In genomic region chr5:123507936-123508723, GRCm38 (mm10) we compare ENCODE assay signal across 8 mouse cellular contexts. TPM values are rescaled to one million over a fixed set of nuclear protein-coding genes. Genes with fewer than 3 reads are reported as not detected.
DNase-seq lines count a peak whose midpoint lies in the region; ATAC-seq lines count a peak whose summit lies in the region.

No protein-coding gene starts in this region.

- no peaks in the 10 kb centered on the region for H3K27me3 ChIP-seq in hindbrain, embryonic 14.5 days (ENCODE audit: control insufficient read depth, insufficient read depth, low read length)

- H3K36me3 ChIP-seq in hindbrain, embryonic 14.5 days (replicated peaks; ENCODE audit: control insufficient read depth, insufficient read depth), result peaks cover 22% of the 10 kb centered on the region

- H3K9me3 ChIP-seq in hindbrain, embryonic 14.5 days (ENCODE audit: control insufficient read depth, low read length), result no peaks in the 10 kb centered on the region

- H3K4me3 ChIP-seq in hindbrain, embryonic 14.5 days (replicated peaks; ENCODE audit: low read length), result peak overlapping the region; percentile 56

- peaks cover 16% of the 10 kb centered on the region for H3K4me1 ChIP-seq in hindbrain, embryonic 14.5 days (replicated peaks; ENCODE audit: control insufficient read depth, insufficient read depth, low read length)

- WGBS in hindbrain, embryonic 14.5 days, result 1% methylated on average over 56 of the region's 59 CpGs

- no peak overlapping the region; the same call in 1 of the 2 replicates for H3K27ac ChIP-seq in hindbrain, embryonic 14.5 days

- ATAC-seq in hindbrain, embryonic 14.5 days (ENCODE audit: low FRiP score), result peak; percentile 87
- peak; percentile 75 for ATAC-seq in megakaryocyte, adult 5-6 weeks (ENCODE audit: poor library complexity, severe bottlenecking)

- DNase-seq in WW6 (ENCODE audit: low read depth, low spot score), result peak; percentile 88
- peak; percentile 76 to 83 for DNase-seq in cerebellum, postnatal 14 days
- peak; percentile 76 for DNase-seq in frontal cortex, postnatal 14 days (ENCODE audit: low spot score in 2 of 2)
- DNase-seq in hindbrain, embryonic 14.5 days (ENCODE audit: low spot score), result peak; percentile 88
- DNase-seq in left cerebral cortex, adult 18-20 months (ENCODE audit: low spot score in 2 of 2), result peak; percentile 73 to 80
- peak; percentile 93 to 94 for DNase-seq in right cerebral cortex, postnatal 10 days (ENCODE audit: low spot score in 2 of 2)
- DNase-seq in urinary bladder, postnatal 36 days (ENCODE audit: low spot score in 2 of 2), result peak; percentile 66 to 80

- H3K4me2 ChIP-seq in hindbrain, embryonic 14.5 days (replicated peaks), result peak overlapping the region; percentile 69

- peak overlapping the region; percentile 62 for H3K9ac ChIP-seq in hindbrain, embryonic 14.5 days

RNA-seq across cellular contexts. Expression of gene B3gnt4, which starts 2.1 kb away (rescaled TPM):
- 1.2 and 2.0 TPM in 2 replicates for polyA plus RNA-seq in hindbrain, embryonic 14.5 days (2014; fragmentation: Nextera tagmentation; extraction: Ambion mirVana)
- total RNA-seq in left cerebral cortex, adult 18-20 months (2021), result 1 to 10 TPM; 1.2 to 1.3 TPM
- not detected in 2 replicates for total RNA-seq in megakaryocyte, adult 5-6 weeks (2015)
- not detected in 2 replicates for total RNA-seq in megakaryocyte, adult 5-6 weeks (2017)

RNA-seq across cellular contexts. Expression of gene Diablo, which starts 15.8 kb away (rescaled TPM):
- polyA plus RNA-seq in hindbrain, embryonic 14.5 days (2014; fragmentation: Nextera tagmentation; extraction: Ambion mirVana), result 105 and 110 TPM in 2 replicates
- total RNA-seq in left cerebral cortex, adult 18-20 months (2021), result 10 to 100 TPM; 26.5 to 27.2 TPM
- total RNA-seq in megakaryocyte, adult 5-6 weeks (2015), result 18.1 and 19.6 TPM in 2 replicates
- 28.3 and 31.8 TPM in 2 replicates for total RNA-seq in megakaryocyte, adult 5-6 weeks (2017)

RNA-seq across cellular contexts. Expression of gene Gm49027, which starts 17.2 kb away (rescaled TPM):
- 0.67 and 0.74 TPM in 2 replicates for polyA plus RNA-seq in hindbrain, embryonic 14.5 days (2014; fragmentation: Nextera tagmentation; extraction: Ambion mirVana)
- total RNA-seq in left cerebral cortex, adult 18-20 months (2021), result 1 to 10 TPM; 4.9 to 5.0 TPM
- 0.09 TPM in 1 of 2 replicates, not detected in the other for total RNA-seq in megakaryocyte, adult 5-6 weeks (2015)
- not detected in 2 replicates for total RNA-seq in megakaryocyte, adult 5-6 weeks (2017)

RNA-seq across cellular contexts. Expression of gene Il31, which starts 18.8 kb away (rescaled TPM):
- polyA plus RNA-seq in hindbrain, embryonic 14.5 days (2014; fragmentation: Nextera tagmentation; extraction: Ambion mirVana), result not detected in 2 replicates
- not detected for total RNA-seq in left cerebral cortex, adult 18-20 months (2021)
- total RNA-seq in megakaryocyte, adult 5-6 weeks (2015), result not detected in 2 replicates
- not detected in 2 replicates for total RNA-seq in megakaryocyte, adult 5-6 weeks (2017)

RNA-seq across cellular contexts. Expression of gene Lrrc43, which starts 19.0 kb away (rescaled TPM):
- polyA plus RNA-seq in hindbrain, embryonic 14.5 days (2014; fragmentation: Nextera tagmentation; extraction: Ambion mirVana), result 0.43 and 0.89 TPM in 2 replicates
- total RNA-seq in left cerebral cortex, adult 18-20 months (2021), result under 1 TPM; 0.33 to 0.40 TPM
- total RNA-seq in megakaryocyte, adult 5-6 weeks (2015), result not detected in 2 replicates
- total RNA-seq in megakaryocyte, adult 5-6 weeks (2017), result not detected in 2 replicates

Comparison
In these comparisons a context has a peak if more than half of its experiments do, and no peak if none do; other contexts are left out.
1. RNA of gene Gm49027, which starts 17.2 kb away (total RNA-seq): 4.9 to 5.0 TPM in left cerebral cortex, adult 18-20 months; 0.09 TPM in megakaryocyte, adult 5-6 weeks; every median in the first group is over 4 times any median in the second.
2. Peak in every context shown above with its lines, with median percentiles within 50 percentile points of each other: DNase-seq.